Mouse (Mus musculus) midbrain, embryonic 13.5 days (tissue): ENCODE results near the gene Prss33. TPM values are rescaled to one million over a fixed set of nuclear protein-coding genes. Genes with fewer than 3 reads are reported as not detected.

Experiments
- ATAC-seq: fragments of 200-750 bp; cut with Nextera tagmentation; 2 replicates; pipeline ENCODE4 v1.8.0; 2017; ENCODE audit warnings: mild to moderate bottlenecking, moderate TSS enrichment, moderate library complexity
- H3K27ac ChIP-seq: fragments of 300-500 bp; sonication (generic); 2 replicates; pipeline ENCODE4 v1.5.1; 2015; ENCODE audit warnings: inconsistent platforms, mild to moderate bottlenecking, moderate library complexity
- H3K27me3 ChIP-seq: fragments of 300-500 bp; sonication (generic); 2 replicates; pipeline ENCODE4 v1.6.1; 2015; ENCODE audit warnings: mild to moderate bottlenecking, inconsistent platforms
- H3K36me3 ChIP-seq: fragments of 300-500 bp; sonication (generic); 2 replicates; pipeline ENCODE4 v1.6.1; 2015; ENCODE audit warnings: mild to moderate bottlenecking, inconsistent platforms
- H3K4me1 ChIP-seq: fragments of 300-500 bp; sonication (generic); replicated peaks from 2 replicates; pipeline ENCODE4 v1.6.1; 2015; ENCODE audit warnings: inconsistent platforms
- H3K4me2 ChIP-seq: fragments of 300-500 bp; sonication (generic); replicated peaks from 2 replicates; pipeline ENCODE4 v1.6.1; 2015; ENCODE audit warnings: moderate library complexity, mild to moderate bottlenecking, inconsistent platforms
- H3K4me3 ChIP-seq: fragments of 300-500 bp; sonication (generic); replicated peaks from 2 replicates; pipeline ENCODE4 v1.5.1; 2015; ENCODE audit warnings: mild to moderate bottlenecking, inconsistent platforms
- H3K9ac ChIP-seq: fragments of 300-500 bp; sonication (generic); replicated peaks from 2 replicates; pipeline ENCODE4 v1.6.1; 2015; ENCODE audit warnings: mild to moderate bottlenecking, inconsistent platforms
- H3K9me3 ChIP-seq: fragments of 300-500 bp; sonication (generic); 2 replicates; pipeline ENCODE4 v1.6.1; 2016; ENCODE audit warnings: mild to moderate bottlenecking, inconsistent platforms
- WGBS: fragments of 180-500 bp; shearing (Covaris S2); methylation state at CpG from one replicate; pipeline ENCODE4 v1.1.7; 2015; 5-methylcytosine and 5-hydroxymethylcytosine counted together
- microRNA-seq: library from miRNA; unstranded; fragments of <30 nt; microRNA quantifications from one replicate; pipeline ENCODE4, GENCODE M21; 2016
- polyA plus RNA-seq: library from polyadenylated mRNA; unstranded; fragments of >200 nt; fragmentation: Nextera tagmentation; extraction: Ambion mirVana; gene quantifications from 2 replicates; pipeline ENCODE4 v1.2.1, GENCODE M21; 2015

Prss33 gene
- polyA plus RNA-seq, 1 experiment from 2014 or later = 0.30 TPM

DNA sequence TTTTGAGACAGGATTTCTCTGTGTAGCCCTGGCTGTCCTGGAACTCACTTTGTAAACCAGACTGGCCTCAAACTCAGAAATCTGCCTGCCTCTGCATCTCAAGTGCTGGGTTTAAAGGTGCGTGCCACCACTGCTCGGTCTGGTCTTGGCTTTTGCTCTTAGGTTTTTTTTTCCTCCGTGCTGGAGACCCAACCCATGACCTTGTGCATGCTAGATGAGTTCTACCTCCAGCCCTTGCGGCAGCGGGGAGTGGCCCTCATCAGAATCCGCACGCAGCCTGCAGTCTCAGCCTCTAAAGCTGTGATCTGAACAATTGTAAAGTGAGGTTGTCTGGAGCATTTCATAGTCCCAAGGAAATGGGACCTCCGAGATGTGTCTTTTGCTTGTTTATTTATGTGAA, 40.5 kb downstream of the Prss33 start:
- Histone ChIP-seq H3K36me3 (peaks cover 3% of the 10 kb centered on the region; the same call in 1 of the 2 replicates), H3K4me2 (no peak overlapping the region), H3K9ac (no peak overlapping the region), H3K27me3 (no peaks in the 10 kb centered on the region), H3K9me3 (no peaks in the 10 kb centered on the region), H3K27ac (no peak overlapping the region), H3K4me1 (peaks cover 16% of the 10 kb centered on the region), H3K4me3 (no peak overlapping the region)
- no peak for ATAC-seq
- 96% methylated on average over 8 of the region's 8 CpGs for WGBS

DNA sequence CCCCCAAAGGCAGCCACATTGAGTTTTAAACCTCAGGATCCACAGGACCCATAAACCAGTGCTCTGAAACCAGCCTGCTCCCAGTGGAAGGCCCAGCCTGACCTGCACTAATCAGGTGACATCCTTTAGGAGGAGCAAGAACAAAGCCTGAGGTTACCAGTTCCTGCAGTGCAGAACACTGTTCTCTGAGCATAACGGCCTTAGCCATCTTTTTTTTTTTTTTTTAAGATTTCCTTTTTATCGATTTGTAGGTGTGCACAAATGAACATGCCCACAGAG, 44.8 kb downstream of the Prss33 start:
- no peaks in the 10 kb centered on the region for H3K27me3 ChIP-seq
- H3K9ac ChIP-seq = peak overlapping the region; percentile 81
- WGBS = 66% methylated on average over 2 of the region's 2 CpGs
- ATAC-seq = peak; percentile 14; the same call in 1 of the 2 replicates
- H3K9me3 ChIP-seq = no peaks in the 10 kb centered on the region
- peak overlapping the region; percentile 64 for H3K4me2 ChIP-seq
- H3K4me3 ChIP-seq = peak overlapping the region; percentile 42
- peak overlapping the region; percentile 94 for H3K27ac ChIP-seq
- H3K36me3 ChIP-seq = no peaks in the 10 kb centered on the region
- peaks cover 30% of the 10 kb centered on the region for H3K4me1 ChIP-seq

DNA sequence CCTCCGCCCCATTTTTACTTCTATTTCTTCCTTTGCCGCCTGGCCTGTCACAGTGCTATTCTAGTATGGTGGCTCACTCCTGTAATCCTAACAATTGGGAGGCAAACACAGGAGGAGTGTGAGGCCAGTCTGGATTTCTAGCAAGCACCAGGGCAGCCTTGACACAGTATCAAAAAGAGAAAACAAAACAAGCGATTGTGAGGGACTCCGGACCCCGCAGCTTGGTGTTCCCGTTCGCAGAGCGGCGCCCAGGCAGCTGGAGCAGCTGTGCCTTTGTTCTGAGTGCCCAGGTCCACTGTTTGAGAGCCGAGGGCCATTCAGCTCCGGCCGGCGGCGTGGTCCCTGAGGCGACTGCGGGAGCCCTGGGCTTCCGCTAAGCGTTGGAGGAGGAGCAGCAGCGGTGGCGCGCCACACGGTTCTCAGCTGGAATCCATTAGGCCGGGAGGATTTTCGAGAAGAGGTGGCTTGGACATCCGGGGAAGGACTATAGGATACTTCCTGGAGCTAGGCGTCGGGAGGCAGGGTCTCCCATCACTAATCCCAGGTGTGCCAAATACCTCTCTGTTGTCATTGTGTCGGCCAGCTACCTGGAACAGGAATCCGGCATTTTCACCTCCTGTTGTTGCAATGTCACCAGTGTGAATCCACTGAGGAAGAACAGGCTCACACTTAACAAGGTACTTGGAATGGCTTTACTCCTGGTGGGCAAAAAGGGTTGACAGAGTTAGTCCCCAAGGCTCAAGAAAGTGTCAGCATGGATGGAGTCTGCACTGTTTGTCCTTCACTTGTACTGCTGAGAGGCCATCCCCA, 45.4 kb downstream of the Prss33 start, which contains the start of gene Srrm2:
Gene Srrm2, plus strand, starts transcription at position 264 of the 810 bp plus-strand sequence.
- H3K4me2 ChIP-seq = peak within 1 kb of the TSS; percentile 64
- H3K4me3 ChIP-seq = peak within 1 kb of the TSS; percentile 42
- WGBS = 2% methylated on average over 29 of the region's 29 CpGs
- H3K27ac ChIP-seq = peak within 1 kb of the TSS; percentile 94
- peak; percentile 55 for ATAC-seq
- no peaks in the 10 kb centered on the region for H3K36me3 ChIP-seq
- H3K4me1 ChIP-seq = peaks cover 31% of the 10 kb centered on the region
- peak within 1 kb of the TSS; percentile 81 for H3K9ac ChIP-seq
- no peaks in the 10 kb centered on the region for H3K9me3 ChIP-seq
- no peaks in the 10 kb centered on the region for H3K27me3 ChIP-seq

DNA sequence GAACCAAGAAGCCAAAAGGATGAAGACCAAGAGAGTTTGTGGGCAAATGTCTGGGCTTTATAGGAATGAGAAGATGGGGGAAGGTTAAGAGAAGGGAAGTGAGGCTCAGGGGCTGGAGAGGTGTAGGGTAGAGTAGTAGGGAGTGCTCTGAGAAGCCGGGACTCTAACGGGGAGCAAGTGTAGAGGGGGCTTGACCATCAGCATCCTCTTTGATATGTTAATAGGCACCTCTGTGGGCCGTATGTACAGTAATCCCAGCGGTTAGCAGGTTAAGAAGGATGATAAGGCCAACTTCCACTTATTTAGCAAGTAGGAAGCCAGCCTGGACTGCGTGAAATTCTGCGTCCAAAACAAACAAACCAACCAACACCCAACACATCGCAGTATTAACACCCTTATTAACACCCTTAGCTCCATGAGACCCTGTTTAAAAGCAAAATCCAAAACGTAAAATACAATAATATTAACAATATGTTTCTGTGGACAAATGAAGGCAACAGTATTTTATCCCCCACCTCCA, 46.0 kb downstream of the Prss33 start:
- no peaks in the 10 kb centered on the region for H3K27me3 ChIP-seq
- no peaks in the 10 kb centered on the region for H3K9me3 ChIP-seq
- H3K27ac ChIP-seq = peak overlapping the region; percentile 94
- H3K4me3 ChIP-seq = peak overlapping the region; percentile 42
- WGBS = 9% methylated on average over 8 of the region's 8 CpGs
- ATAC-seq = no peak
- peaks cover 38% of the 10 kb centered on the region for H3K4me1 ChIP-seq
- H3K36me3 ChIP-seq = no peaks in the 10 kb centered on the region
- peak overlapping the region; percentile 81 for H3K9ac ChIP-seq
- peak overlapping the region; percentile 64 for H3K4me2 ChIP-seq

DNA sequence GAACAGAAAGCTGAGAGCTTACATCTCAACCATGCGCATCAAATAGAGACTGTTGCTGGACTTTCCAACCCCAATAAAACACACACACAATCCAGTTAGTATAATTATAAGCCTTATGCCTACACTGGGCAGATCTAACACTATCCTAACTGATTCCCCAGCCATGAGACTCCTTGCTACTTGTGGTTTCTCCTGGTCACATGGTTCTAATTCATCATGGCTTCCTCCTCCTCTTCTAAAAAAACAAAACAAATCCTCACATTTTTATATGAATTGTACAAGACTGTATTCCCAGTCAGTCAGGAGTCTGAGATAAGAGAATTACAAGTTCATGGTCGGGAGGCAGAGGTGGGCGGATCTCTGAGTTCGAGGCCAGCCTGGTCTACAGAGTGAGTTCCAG, 46.9 kb downstream of the Prss33 start:
- peaks cover 38% of the 10 kb centered on the region for H3K4me1 ChIP-seq
- H3K27ac ChIP-seq = no peak overlapping the region
- H3K27me3 ChIP-seq = no peaks in the 10 kb centered on the region
- no peaks in the 10 kb centered on the region for H3K9me3 ChIP-seq
- no peak overlapping the region for H3K4me3 ChIP-seq
- no peak overlapping the region for H3K4me2 ChIP-seq
- no peaks in the 10 kb centered on the region for H3K36me3 ChIP-seq
- no peak overlapping the region for H3K9ac ChIP-seq
- 93% methylated on average over 4 of the region's 4 CpGs for WGBS
- no peak for ATAC-seq

DNA sequence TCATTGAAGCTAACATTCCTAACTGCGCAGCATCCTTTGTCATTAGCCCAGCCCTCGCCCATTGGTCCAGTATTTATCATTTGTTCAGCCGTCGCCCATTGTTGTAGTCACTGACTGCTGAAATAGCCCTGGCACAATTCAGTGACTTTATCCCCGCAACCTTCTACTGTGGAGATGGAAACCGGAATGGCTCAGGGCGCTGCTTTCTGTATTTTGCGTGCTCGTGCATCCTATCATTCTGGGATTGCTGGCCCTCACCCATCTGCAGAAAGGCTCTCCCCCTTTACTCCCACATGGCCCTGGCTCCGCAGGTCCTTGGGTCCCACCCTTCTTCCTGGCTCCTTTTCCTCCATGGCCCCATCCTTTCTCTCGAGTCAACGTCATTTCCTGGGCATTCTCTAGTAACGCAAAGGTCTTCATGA, 49.3 kb downstream of the Prss33 start:
- Histone ChIP-seq H3K9me3 (no peaks in the 10 kb centered on the region), H3K27me3 (no peaks in the 10 kb centered on the region), H3K4me3 (peak overlapping the region; percentile 54), H3K27ac (peak overlapping the region; percentile 90), H3K36me3 (no peaks in the 10 kb centered on the region), H3K9ac (peak overlapping the region; percentile 86), H3K4me1 (peaks cover 34% of the 10 kb centered on the region), H3K4me2 (peak overlapping the region; percentile 63)
- peak; percentile 49 for ATAC-seq
- WGBS = 11% methylated on average over 13 of the region's 13 CpGs

DNA sequence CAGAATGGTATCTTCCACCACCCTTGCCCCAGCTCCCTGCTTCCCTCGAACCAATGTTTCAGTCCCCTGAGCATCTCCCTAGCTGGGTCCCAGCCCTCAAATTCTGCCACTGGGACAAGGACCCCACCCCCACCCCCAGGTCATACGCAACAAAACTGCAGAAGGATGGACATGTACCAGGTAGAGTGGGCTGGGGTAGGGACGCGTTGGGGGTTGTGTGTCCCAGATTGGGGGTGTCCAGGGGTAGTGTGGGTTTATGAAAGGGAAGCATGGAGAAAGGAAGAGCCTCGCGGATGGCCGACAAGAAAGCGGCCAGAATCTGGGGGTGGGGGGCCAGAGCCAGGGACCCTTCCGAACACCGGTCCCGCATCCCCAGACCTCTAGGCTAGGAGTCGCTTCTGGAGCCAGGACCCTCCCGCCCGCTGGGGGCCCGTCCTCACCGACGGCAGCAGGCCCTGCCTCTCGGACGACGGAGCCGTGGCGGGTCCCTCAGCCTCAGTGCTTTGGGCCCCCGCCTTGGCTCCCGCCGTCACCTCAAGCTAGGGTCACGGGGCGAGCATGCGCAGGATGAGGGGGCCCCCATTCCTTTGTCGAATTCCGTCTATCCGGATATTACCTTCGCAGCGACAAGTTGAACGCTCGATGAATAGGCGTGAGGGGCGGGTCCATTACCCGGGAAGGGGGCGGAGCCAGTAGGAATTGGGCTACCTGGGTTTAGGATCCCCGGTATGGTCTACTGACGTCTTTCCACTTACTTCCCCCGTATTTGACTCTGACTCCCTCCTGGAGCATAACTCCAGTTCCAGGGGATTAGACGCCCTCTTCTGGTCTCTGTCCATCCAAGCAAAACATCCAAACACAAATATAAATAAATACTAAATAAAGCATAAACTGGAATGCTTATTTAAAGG, 50.0 kb downstream of the Prss33 start, which contains the start of gene Flywch2:
Gene Flywch2, minus strand, starts transcription at position 521 of the 911 bp plus-strand sequence.
- peak; percentile 87 for ATAC-seq
- Histone ChIP-seq H3K36me3 (no peaks in the 10 kb centered on the region), H3K9me3 (no peaks in the 10 kb centered on the region), H3K4me3 (peak within 1 kb of the TSS; percentile 54), H3K9ac (peak within 1 kb of the TSS; percentile 86), H3K27me3 (no peaks in the 10 kb centered on the region), H3K4me2 (peak within 1 kb of the TSS; percentile 63), H3K4me1 (peaks cover 27% of the 10 kb centered on the region), H3K27ac (peak within 1 kb of the TSS; percentile 90)
- WGBS = 2% methylated on average over 43 of the region's 43 CpGs

DNA sequence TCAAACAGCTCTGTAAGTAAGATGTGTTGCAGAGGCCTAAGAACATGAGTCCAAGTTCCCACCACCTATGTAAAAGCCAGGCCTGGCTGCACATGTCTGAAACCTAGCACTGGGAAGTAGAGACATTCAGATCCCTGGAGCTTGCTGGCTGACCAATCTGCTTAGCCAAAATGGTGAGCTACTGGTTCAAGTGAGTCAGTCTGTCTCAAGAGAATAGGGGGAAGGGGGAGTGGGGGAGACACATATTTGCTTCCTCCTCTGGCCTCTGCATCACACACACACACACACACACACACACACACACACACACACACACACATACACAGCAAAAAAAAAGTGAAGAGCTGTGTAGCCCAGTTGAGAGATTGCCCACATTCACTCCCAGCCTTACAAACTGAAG, 52.5 kb downstream of the Prss33 start:
- Histone ChIP-seq H3K4me1 (peaks cover 12% of the 10 kb centered on the region), H3K9ac (no peak overlapping the region), H3K9me3 (no peaks in the 10 kb centered on the region), H3K4me2 (no peak overlapping the region), H3K27me3 (no peaks in the 10 kb centered on the region), H3K4me3 (no peak overlapping the region), H3K27ac (no peak overlapping the region), H3K36me3 (0 out of 2 replicates have a peak, but pooled peaks cover 7% of the 10 kb centered on the region)
- no peak for ATAC-seq

Small RNAs within 50 kb of the gene (microRNA-seq; reads per million reads assigned to microRNA genes)
- not detected for gene Mir5125

Other genes with a start within 250 kb of the Prss33 start
- 26.6 and 28.7 TPM in 2 replicates for gene Zfp13, start 236.6 kb downstream of the Prss33 start, polyA plus RNA-seq
- gene Zscan10, start 235.2 kb downstream of the Prss33 start, polyA plus RNA-seq = not detected in 2 replicates
- 1.1 TPM in 2 replicates for gene Mmp25, start 190.8 kb downstream of the Prss33 start, polyA plus RNA-seq
- 0.16 TPM in 1 of 2 replicates, not detected in the other for gene Bicdl2, start 175.6 kb downstream of the Prss33 start, polyA plus RNA-seq
- gene Hcfc1r1, start 162.5 kb downstream of the Prss33 start, polyA plus RNA-seq = 84.9 and 90.9 TPM in 2 replicates
- 44.8 and 46.5 TPM in 2 replicates for gene Thoc6, start 162.2 kb downstream of the Prss33 start, polyA plus RNA-seq
- gene Tnfrsf12a, start 158.6 kb downstream of the Prss33 start, polyA plus RNA-seq = 1.4 and 2.9 TPM in 2 replicates
- 0.15 and 0.17 TPM in 2 replicates for gene Cldn6, start 156.8 kb downstream of the Prss33 start, polyA plus RNA-seq
- gene Cldn9, start 152.0 kb downstream of the Prss33 start, polyA plus RNA-seq = 0.32 and 1.1 TPM in 2 replicates
- 0.30 TPM in 1 of 2 replicates, not detected in the other for gene 1520401A03Rik, start 113.3 kb downstream of the Prss33 start, polyA plus RNA-seq
- 21.4 and 26.5 TPM in 2 replicates for gene Pkmyt1, start 109.7 kb downstream of the Prss33 start, polyA plus RNA-seq
- 55.8 and 56.8 TPM in 2 replicates for gene Paqr4, start 95.2 kb downstream of the Prss33 start, polyA plus RNA-seq
- 0.57 and 0.66 TPM in 2 replicates for gene Kremen2, start 90.2 kb downstream of the Prss33 start, polyA plus RNA-seq
- gene Flywch1, start 64.5 kb downstream of the Prss33 start, polyA plus RNA-seq = 238 and 243 TPM in 2 replicates
- gene Flywch2, start 50.0 kb downstream of the Prss33 start, polyA plus RNA-seq = 63.9 and 70.5 TPM in 2 replicates
- gene Srrm2, start 45.5 kb downstream of the Prss33 start, polyA plus RNA-seq = 639 and 664 TPM in 2 replicates
- 1,286 and 1,324 TPM in 2 replicates for gene Elob, start 6.9 kb downstream of the Prss33 start, polyA plus RNA-seq
- gene Prss32, start 7.8 kb upstream of the Prss33 start, polyA plus RNA-seq = not detected in 2 replicates
- gene Prss41, start 8.1 kb upstream of the Prss33 start, polyA plus RNA-seq = 0.94 and 1.5 TPM in 2 replicates
- gene Prss21, start 32.0 kb upstream of the Prss33 start, polyA plus RNA-seq = not detected in 2 replicates
- not detected in 2 replicates for gene Dcpp1, start 44.8 kb upstream of the Prss33 start, polyA plus RNA-seq
- not detected in 2 replicates for gene Dcpp2, start 44.8 kb upstream of the Prss33 start, polyA plus RNA-seq
- gene Dcpp3, start 81.4 kb upstream of the Prss33 start, polyA plus RNA-seq = not detected in 2 replicates
- not detected in 2 replicates for gene Sbp, start 105.6 kb upstream of the Prss33 start, polyA plus RNA-seq
- not detected in 2 replicates for gene Sbpl, start 119.2 kb upstream of the Prss33 start, polyA plus RNA-seq
- not detected in 2 replicates for gene Prss30, start 144.5 kb upstream of the Prss33 start, polyA plus RNA-seq
- gene Prss22, start 162.0 kb upstream of the Prss33 start, polyA plus RNA-seq = 0.12 TPM in 1 of 2 replicates, not detected in the other
- gene Prss27, start 202.1 kb upstream of the Prss33 start, polyA plus RNA-seq = 0.32 and 0.54 TPM in 2 replicates
- 80.9 and 81.5 TPM in 2 replicates for gene Kctd5, start 237.4 kb upstream of the Prss33 start, polyA plus RNA-seq